Mouse (Mus musculus): ENCODE results near the gene Sytl3. TPM values are rescaled to one million over a fixed set of nuclear protein-coding genes. Genes with fewer than 3 reads are reported as not detected.

The Sytl3 gene
- polyA plus RNA-seq, 1 experiment from 2014 or later, result 1.1 TPM

- no peaks in the 10 kb centered on the region for H3K27me3 ChIP-seq (ENCODE audit: control insufficient read depth, insufficient read depth, low read length)
- H3K27ac ChIP-seq (ENCODE audit: low read length), result peak overlapping the region; percentile 64; the same call in 1 of the 2 replicates
- H3K4me3 ChIP-seq (replicated peaks; ENCODE audit: low read length), result no peak overlapping the region
- H3K36me3 ChIP-seq (ENCODE audit: control insufficient read depth, insufficient read depth, low read length), result no peaks in the 10 kb centered on the region
- H3K4me2 ChIP-seq (ENCODE audit: low read depth, low read length), result peak overlapping the region; percentile 13; the same call in 1 of the 2 replicates
- H3K9me3 ChIP-seq (replicated peaks; ENCODE audit: control insufficient read depth, low read length), result no peaks in the 10 kb centered on the region
- peaks cover 36% of the 10 kb centered on the region for H3K4me1 ChIP-seq (ENCODE audit: control insufficient read depth, insufficient read depth, low read length)
- no peak overlapping the region for H3K9ac ChIP-seq (ENCODE audit: low read length)
- WGBS, result 56% methylated on average over 5 of the region's 5 CpGs
- ATAC-seq (ENCODE audit: insufficient read depth, low FRiP score), result no peak
Observed at GRCm38 (mm10) chr17:6772490-6772773, 113.5 kb downstream of the Sytl3 start.

- no peak overlapping the region for H3K4me3 ChIP-seq (replicated peaks; ENCODE audit: low read length)
- WGBS, result 67% methylated on average over 14 of the region's 14 CpGs
- no peaks in the 10 kb centered on the region for H3K27me3 ChIP-seq (ENCODE audit: control insufficient read depth, insufficient read depth, low read length)
- no peaks in the 10 kb centered on the region for H3K9me3 ChIP-seq (replicated peaks; ENCODE audit: control insufficient read depth, low read length)
- H3K27ac ChIP-seq (ENCODE audit: low read length), result peak overlapping the region; percentile 29; the same call in 1 of the 2 replicates
- no peak overlapping the region for H3K9ac ChIP-seq (ENCODE audit: low read length)
- H3K4me1 ChIP-seq (ENCODE audit: control insufficient read depth, insufficient read depth, low read length), result peaks cover 33% of the 10 kb centered on the region
- ATAC-seq (ENCODE audit: insufficient read depth, low FRiP score), result no peak
- H3K4me2 ChIP-seq (ENCODE audit: low read depth, low read length), result no peak overlapping the region
- no peaks in the 10 kb centered on the region for H3K36me3 ChIP-seq (ENCODE audit: control insufficient read depth, insufficient read depth, low read length)
Observed at GRCm38 (mm10) chr17:6773249-6773966, 114.5 kb downstream of the Sytl3 start.

- Histone ChIP-seq H3K4me3 (replicated peaks; ENCODE audit: low read length) (no peak overlapping the region), H3K4me1 (ENCODE audit: control insufficient read depth, insufficient read depth, low read length) (peaks cover 28% of the 10 kb centered on the region), H3K4me2 (ENCODE audit: low read depth, low read length) (no peak overlapping the region), H3K27ac (ENCODE audit: low read length) (no peak overlapping the region), H3K9me3 (replicated peaks; ENCODE audit: control insufficient read depth, low read length) (no peaks in the 10 kb centered on the region), H3K27me3 (ENCODE audit: control insufficient read depth, insufficient read depth, low read length) (no peaks in the 10 kb centered on the region), H3K36me3 (ENCODE audit: control insufficient read depth, insufficient read depth, low read length) (no peaks in the 10 kb centered on the region), H3K9ac (ENCODE audit: low read length) (no peak overlapping the region)
- 79% methylated on average over 9 of the region's 9 CpGs for WGBS
- ATAC-seq (ENCODE audit: insufficient read depth, low FRiP score), result no peak
Observed at GRCm38 (mm10) chr17:6775221-6775620, 116.3 kb downstream of the Sytl3 start.

- H3K9me3 ChIP-seq (replicated peaks; ENCODE audit: control insufficient read depth, low read length), result no peaks in the 10 kb centered on the region
- H3K4me3 ChIP-seq (replicated peaks; ENCODE audit: low read length), result no peak overlapping the region
- peaks cover 28% of the 10 kb centered on the region for H3K4me1 ChIP-seq (ENCODE audit: control insufficient read depth, insufficient read depth, low read length)
Observed at GRCm38 (mm10) chr17:6775671-6776070, 116.8 kb downstream of the Sytl3 start.

GRCm38 (mm10) chr17:6776123-6776522 is 117.2 kb downstream of the Sytl3 start:
- ATAC-seq (ENCODE audit: insufficient read depth, low FRiP score), result no peak
- Histone ChIP-seq H3K27ac (ENCODE audit: low read length) (peak overlapping the region; percentile 56), H3K27me3 (ENCODE audit: control insufficient read depth, insufficient read depth, low read length) (no peaks in the 10 kb centered on the region), H3K36me3 (ENCODE audit: control insufficient read depth, insufficient read depth, low read length) (no peaks in the 10 kb centered on the region), H3K4me2 (ENCODE audit: low read depth, low read length) (peak overlapping the region; percentile 93; the same call in 1 of the 2 replicates), H3K4me3 (replicated peaks; ENCODE audit: low read length) (no peak overlapping the region), H3K9me3 (replicated peaks; ENCODE audit: control insufficient read depth, low read length) (no peaks in the 10 kb centered on the region), H3K9ac (ENCODE audit: low read length) (no peak overlapping the region), H3K4me1 (ENCODE audit: control insufficient read depth, insufficient read depth, low read length) (peaks cover 28% of the 10 kb centered on the region)
- WGBS, result 58% methylated on average over 6 of the region's 6 CpGs

More at GRCm38 (mm10) chr17:6775671-6776070, 116.8 kb downstream of the Sytl3 start:
- Histone ChIP-seq H3K27me3 (ENCODE audit: control insufficient read depth, insufficient read depth, low read length) (no peaks in the 10 kb centered on the region), H3K36me3 (ENCODE audit: control insufficient read depth, insufficient read depth, low read length) (no peaks in the 10 kb centered on the region), H3K27ac (ENCODE audit: low read length) (no peak overlapping the region), H3K4me2 (ENCODE audit: low read depth, low read length) (no peak overlapping the region), H3K9ac (ENCODE audit: low read length) (no peak overlapping the region)
- WGBS, result 63% methylated on average over 4 of the region's 4 CpGs
- no peak for ATAC-seq (ENCODE audit: insufficient read depth, low FRiP score)

- H3K4me1 ChIP-seq (ENCODE audit: control insufficient read depth, insufficient read depth, low read length), result peaks cover 28% of the 10 kb centered on the region
- peak overlapping the region; percentile 93; the same call in 1 of the 2 replicates for H3K4me2 ChIP-seq (ENCODE audit: low read depth, low read length)
- no peaks in the 10 kb centered on the region for H3K27me3 ChIP-seq (ENCODE audit: control insufficient read depth, insufficient read depth, low read length)
- peak overlapping the region; percentile 56 for H3K27ac ChIP-seq (ENCODE audit: low read length)
- H3K9ac ChIP-seq (ENCODE audit: low read length), result 0 out of 2 replicates have a peak overlapping the region, but pooled peaks have one; percentile 22
- 41% methylated on average over 5 of the region's 5 CpGs for WGBS
- ATAC-seq (ENCODE audit: insufficient read depth, low FRiP score), result no peak
- H3K9me3 ChIP-seq (replicated peaks; ENCODE audit: control insufficient read depth, low read length), result no peaks in the 10 kb centered on the region
- no peak overlapping the region for H3K4me3 ChIP-seq (replicated peaks; ENCODE audit: low read length)
- H3K36me3 ChIP-seq (ENCODE audit: control insufficient read depth, insufficient read depth, low read length), result no peaks in the 10 kb centered on the region
Observed at GRCm38 (mm10) chr17:6776576-6776975, 117.7 kb downstream of the Sytl3 start.

GRCm38 (mm10) chr17:6777061-6777460 is 118.2 kb downstream of the Sytl3 start:
- 55% methylated on average over 6 of the region's 6 CpGs for WGBS
- Histone ChIP-seq H3K9ac (ENCODE audit: low read length) (0 out of 2 replicates have a peak overlapping the region, but pooled peaks have one; percentile 26), H3K36me3 (ENCODE audit: control insufficient read depth, insufficient read depth, low read length) (no peaks in the 10 kb centered on the region), H3K27me3 (ENCODE audit: control insufficient read depth, insufficient read depth, low read length) (no peaks in the 10 kb centered on the region), H3K4me2 (ENCODE audit: low read depth, low read length) (peak overlapping the region; percentile 93), H3K9me3 (replicated peaks; ENCODE audit: control insufficient read depth, low read length) (no peaks in the 10 kb centered on the region), H3K27ac (ENCODE audit: low read length) (peak overlapping the region; percentile 56), H3K4me1 (ENCODE audit: control insufficient read depth, insufficient read depth, low read length) (peaks cover 24% of the 10 kb centered on the region), H3K4me3 (replicated peaks; ENCODE audit: low read length) (peak overlapping the region; percentile 17; the same call in 1 of the 2 replicates)
- ATAC-seq (ENCODE audit: insufficient read depth, low FRiP score), result no peak

GRCm38 (mm10) chr17:6777629-6778331 is 118.9 kb downstream of the Sytl3 start:
- Histone ChIP-seq H3K27ac (ENCODE audit: low read length) (peak overlapping the region; percentile 74), H3K9me3 (replicated peaks; ENCODE audit: control insufficient read depth, low read length) (no peaks in the 10 kb centered on the region), H3K9ac (ENCODE audit: low read length) (peak overlapping the region; percentile 26; the same call in 1 of the 2 replicates), H3K36me3 (ENCODE audit: control insufficient read depth, insufficient read depth, low read length) (no peaks in the 10 kb centered on the region), H3K4me3 (replicated peaks; ENCODE audit: low read length) (no peak overlapping the region), H3K27me3 (ENCODE audit: control insufficient read depth, insufficient read depth, low read length) (no peaks in the 10 kb centered on the region), H3K4me1 (ENCODE audit: control insufficient read depth, insufficient read depth, low read length) (peaks cover 19% of the 10 kb centered on the region), H3K4me2 (ENCODE audit: low read depth, low read length) (peak overlapping the region; percentile 93)
- WGBS, result 51% methylated on average over 12 of the region's 12 CpGs
- ATAC-seq (ENCODE audit: insufficient read depth, low FRiP score), result no peak

- Histone ChIP-seq H3K4me3 (replicated peaks; ENCODE audit: low read length) (peak overlapping the region; percentile 91), H3K9ac (ENCODE audit: low read length) (peak overlapping the region; percentile 70), H3K36me3 (ENCODE audit: control insufficient read depth, insufficient read depth, low read length) (no peaks in the 10 kb centered on the region), H3K27ac (ENCODE audit: low read length) (peak overlapping the region; percentile 91), H3K27me3 (ENCODE audit: control insufficient read depth, insufficient read depth, low read length) (no peaks in the 10 kb centered on the region), H3K4me2 (ENCODE audit: low read depth, low read length) (peak overlapping the region; percentile 93), H3K9me3 (replicated peaks; ENCODE audit: control insufficient read depth, low read length) (no peaks in the 10 kb centered on the region), H3K4me1 (ENCODE audit: control insufficient read depth, insufficient read depth, low read length) (peaks cover 19% of the 10 kb centered on the region)
- WGBS, result under 1% methylated on average over 9 of the region's 9 CpGs
- no peak for ATAC-seq (ENCODE audit: insufficient read depth, low FRiP score)
Observed at GRCm38 (mm10) chr17:6778332-6778683, 119.4 kb downstream of the Sytl3 start.
